Mouse (Mus musculus): Measurements from ENCODE around the gene Sympk.

- TF ChIP-seq POLR2A (IDR thresholded peaks at IDR 0.05; ENCODE audit: insufficient read depth, low read depth, low read length) (no peak), CTCF (IDR thresholded peaks at IDR 0.05; ENCODE audit: insufficient read depth, low read depth, low read length) (no peak)
Measured at GRCm38 (mm10) chr7:19055108-19055507, 30.9 kb downstream of the Sympk start.

All from olfactory bulb, adult 2 months (tissue).